ENCODE assay signal across 8 mouse cellular contexts in genomic region chr14:52103856-52104676, GRCm38 (mm10). TPM values are rescaled to one million over a fixed set of nuclear protein-coding genes. Genes with fewer than 3 reads are reported as not detected.
DNase-seq lines count a peak whose midpoint lies in the region; ATAC-seq lines count a peak whose summit lies in the region.

Hnrnpc (minus strand) TSS chr14:52104028.

- peak; percentile 100 for DNase-seq in CD4-positive, CD25-positive, alpha-beta regulatory T cell, adult 2 months (ENCODE audit: low read depth, low spot score)
- DNase-seq in fat pad, adult 2 months (ENCODE audit: extremely low read depth, low read depth, low spot score) = peak; percentile 100
- DNase-seq in kidney, postnatal 10 days = peak; percentile 100
- peak; percentile 100 for DNase-seq in natural killer cell, adult 2 months (ENCODE audit: low spot score in 2 of 2)

- H3K27ac ChIP-seq in brown adipose tissue, adult 24 weeks (replicated peaks; ENCODE audit: low read depth, low read length) = peak within 1 kb of the TSS; percentile 89
- peak within 1 kb of the TSS; percentile 99 for H3K27ac ChIP-seq in heart, embryonic 13.5 days (replicated peaks)
- peak within 1 kb of the TSS; percentile 96 for H3K27ac ChIP-seq in liver, embryonic 12.5 days
- H3K27ac ChIP-seq in stomach, embryonic 15.5 days = peak within 1 kb of the TSS; percentile 97

- H3K9ac ChIP-seq in heart, embryonic 13.5 days = peak within 1 kb of the TSS; percentile 100
- peak within 1 kb of the TSS; percentile 98 for H3K9ac ChIP-seq in liver, embryonic 12.5 days
- H3K9ac ChIP-seq in stomach, embryonic 15.5 days = peak within 1 kb of the TSS; percentile 99

- peaks cover 12% of the 10 kb centered on the region for H3K36me3 ChIP-seq in heart, embryonic 13.5 days
- peaks cover 24% of the 10 kb centered on the region for H3K36me3 ChIP-seq in liver, embryonic 12.5 days
- H3K36me3 ChIP-seq in stomach, embryonic 15.5 days = no peaks in the 10 kb centered on the region

- no peaks in the 10 kb centered on the region for H3K27me3 ChIP-seq in heart, embryonic 13.5 days (replicated peaks)
- no peaks in the 10 kb centered on the region for H3K27me3 ChIP-seq in liver, embryonic 12.5 days (replicated peaks)
- H3K27me3 ChIP-seq in stomach, embryonic 15.5 days (replicated peaks) = no peaks in the 10 kb centered on the region

- H3K9me3 ChIP-seq in heart, embryonic 13.5 days = no peaks in the 10 kb centered on the region
- H3K9me3 ChIP-seq in liver, embryonic 12.5 days (replicated peaks) = no peaks in the 10 kb centered on the region
- no peaks in the 10 kb centered on the region for H3K9me3 ChIP-seq in stomach, embryonic 15.5 days

- peak within 1 kb of the TSS; percentile 79 for H3K4me2 ChIP-seq in heart, embryonic 13.5 days
- H3K4me2 ChIP-seq in liver, embryonic 12.5 days = peak within 1 kb of the TSS; percentile 85
- H3K4me2 ChIP-seq in stomach, embryonic 15.5 days = peak within 1 kb of the TSS; percentile 61

- peaks cover 10% of the 10 kb centered on the region for H3K4me1 ChIP-seq in brown adipose tissue, adult 24 weeks (ENCODE audit: control insufficient read depth, insufficient read depth, insufficient read length, low read length)
- H3K4me1 ChIP-seq in heart, embryonic 13.5 days = peaks cover 43% of the 10 kb centered on the region
- peaks cover 60% of the 10 kb centered on the region for H3K4me1 ChIP-seq in liver, embryonic 12.5 days
- peaks cover 17% of the 10 kb centered on the region; the same call in 1 of the 2 replicates for H3K4me1 ChIP-seq in stomach, embryonic 15.5 days

- peak within 1 kb of the TSS; percentile 88 for H3K4me3 ChIP-seq in brown adipose tissue, adult 24 weeks (ENCODE audit: insufficient read depth, low read depth, low read length)
- peak within 1 kb of the TSS; percentile 99 for H3K4me3 ChIP-seq in heart, embryonic 13.5 days
- peak within 1 kb of the TSS; percentile 91 for H3K4me3 ChIP-seq in liver, embryonic 12.5 days
- H3K4me3 ChIP-seq in stomach, embryonic 15.5 days (replicated peaks) = peak within 1 kb of the TSS; percentile 97

- WGBS in heart, embryonic 13.5 days = under 1% methylated on average over 50 of the region's 50 CpGs
- WGBS in liver, embryonic 12.5 days (ENCODE audit: insufficient replicate concordance) = under 1% methylated on average over 50 of the region's 50 CpGs
- under 1% methylated on average over 49 of the region's 50 CpGs for WGBS in stomach, embryonic 15.5 days

- peak; percentile 97 for ATAC-seq in heart, embryonic 13.5 days (ENCODE audit: extremely low read depth, insufficient number of reproducible peaks, low FRiP score, low TSS enrichment)
- ATAC-seq in liver, embryonic 12.5 days = peak; percentile 97
- peak; percentile 99 for ATAC-seq in stomach, embryonic 15.5 days (ENCODE audit: insufficient read depth, low FRiP score, low read depth)

RNA-seq across cellular contexts. Expression of gene Hnrnpc, which starts in this region (rescaled TPM):
- polyA plus RNA-seq in brown adipose tissue, adult 24 weeks (2012; ENCODE audit: insufficient read depth, insufficient read length, missing spikeins) = 127 and 150 TPM in 2 replicates
- polyA plus RNA-seq in heart, embryonic 13.5 days (2015; fragmentation: Nextera tagmentation; extraction: Ambion mirVana) = 340 and 392 TPM in 2 replicates
- polyA plus RNA-seq in liver, embryonic 12.5 days (2016; fragmentation: Nextera tagmentation; extraction: Ambion mirVana) = 438 and 448 TPM in 2 replicates
- polyA plus RNA-seq in stomach, embryonic 15.5 days (2015; fragmentation: Nextera tagmentation; extraction: Ambion mirVana) = 570 and 597 TPM in 2 replicates

Comparison
In these comparisons a context has a peak if more than half of its experiments do, and no peak if none do; other contexts are left out.
1. Peak in every context shown above with its lines: DNase-seq, ATAC-seq, H3K4me3 ChIP-seq and H3K27ac ChIP-seq.